ENCODE assay signal across 8 mouse cellular contexts in the genomic region with DNA sequence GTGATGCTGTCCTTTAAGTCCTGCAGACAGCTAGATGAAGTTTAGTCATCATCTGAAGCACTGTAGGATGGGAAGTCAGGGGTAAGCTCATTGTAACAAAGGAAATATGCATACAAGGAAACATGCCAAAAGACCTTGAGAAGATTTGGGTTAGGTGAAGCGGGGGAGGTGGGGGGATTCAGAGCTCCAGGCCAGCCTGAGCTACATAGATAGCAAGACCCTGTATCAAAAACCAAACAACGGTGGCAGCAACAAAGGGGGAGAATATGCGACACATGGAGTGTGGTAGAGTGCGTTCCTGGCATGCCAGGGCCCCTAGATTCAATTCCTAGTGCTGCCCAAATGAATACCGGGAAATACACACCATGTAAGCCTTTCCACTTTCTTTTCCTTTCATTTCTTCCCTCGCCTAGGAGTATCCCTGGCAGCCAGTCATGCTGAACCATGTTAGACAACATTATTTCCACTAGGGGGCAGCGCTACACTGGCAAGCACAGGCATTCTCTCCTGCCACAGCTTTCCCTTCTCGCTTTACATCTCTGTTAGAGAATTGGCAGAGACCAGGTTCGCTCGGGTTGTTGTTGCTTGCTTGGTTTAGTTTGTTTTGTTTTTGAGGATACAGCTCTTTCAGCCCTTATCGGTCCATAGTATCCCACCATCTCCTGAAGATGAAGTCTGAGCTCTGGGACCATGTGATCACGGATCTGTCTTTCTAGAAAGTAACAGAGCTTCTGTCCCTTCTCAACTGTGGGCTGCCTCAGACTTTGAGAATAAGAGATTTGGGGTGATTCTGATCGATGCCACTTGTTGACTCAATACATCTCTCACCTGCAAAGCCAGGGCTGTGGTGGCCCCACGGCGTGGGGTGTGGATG. TPM values are rescaled to one million over a fixed set of nuclear protein-coding genes. Genes with fewer than 3 reads are reported as not detected.
DNase-seq lines count a peak whose midpoint lies in the region; ATAC-seq and TF ChIP-seq lines count a peak whose summit lies in the region.

No protein-coding gene starts in this region.

- H3K27me3 ChIP-seq in E14TG2a.4 (ENCODE audit: insufficient read depth, low read length) = no peaks in the 10 kb centered on the region
- H3K27me3 ChIP-seq in heart, embryonic 11.5 days (ENCODE audit: control insufficient read depth, insufficient read depth, low read length) = no peaks in the 10 kb centered on the region
- H3K27me3 ChIP-seq in limb, embryonic 14.5 days (ENCODE audit: control insufficient read depth, insufficient read depth, low read length) = no peaks in the 10 kb centered on the region
- H3K27me3 ChIP-seq in midbrain, embryonic 13.5 days = no peaks in the 10 kb centered on the region
- no peaks in the 10 kb centered on the region for H3K27me3 ChIP-seq in stomach, embryonic 14.5 days (ENCODE audit: control insufficient read depth, insufficient read depth, low read length)

- H3K36me3 ChIP-seq in E14TG2a.4 (ENCODE audit: insufficient read depth, low read length) = no peaks in the 10 kb centered on the region
- no peaks in the 10 kb centered on the region for H3K36me3 ChIP-seq in heart, embryonic 11.5 days (ENCODE audit: control insufficient read depth, insufficient read depth, low read length)
- no peaks in the 10 kb centered on the region for H3K36me3 ChIP-seq in limb, embryonic 14.5 days (ENCODE audit: control insufficient read depth, insufficient read depth, low read length)
- no peaks in the 10 kb centered on the region for H3K36me3 ChIP-seq in midbrain, embryonic 13.5 days
- H3K36me3 ChIP-seq in stomach, embryonic 14.5 days (ENCODE audit: control insufficient read depth, insufficient read depth, low read length) = no peaks in the 10 kb centered on the region

- peak overlapping the region; percentile 23 for H3K4me2 ChIP-seq in heart, embryonic 11.5 days
- H3K4me2 ChIP-seq in limb, embryonic 14.5 days (replicated peaks; ENCODE audit: low read depth, low read length, severe bottlenecking) = peak overlapping the region; percentile 16; the same call in 1 of the 2 replicates
- H3K4me2 ChIP-seq in midbrain, embryonic 13.5 days (replicated peaks) = no peak overlapping the region
- no peak overlapping the region; the same call in 1 of the 2 replicates for H3K4me2 ChIP-seq in stomach, embryonic 14.5 days (replicated peaks; ENCODE audit: low read depth, low read length)

- DNase-seq in brain, adult 2 months (ENCODE audit: low read depth, low spot score) = peak; percentile 92
- peak; percentile 80 for DNase-seq in kidney, adult 9 months
- DNase-seq in limb, embryonic 14.5 days (ENCODE audit: low spot score) = peak; percentile 81

- H3K9ac ChIP-seq in heart, embryonic 11.5 days (ENCODE audit: low read depth, low read length) = no peak overlapping the region
- no peak overlapping the region for H3K9ac ChIP-seq in limb, embryonic 14.5 days (ENCODE audit: low read depth, low read length, severe bottlenecking)
- H3K9ac ChIP-seq in midbrain, embryonic 13.5 days (replicated peaks) = no peak overlapping the region
- H3K9ac ChIP-seq in stomach, embryonic 14.5 days (replicated peaks; ENCODE audit: low read depth, low read length) = no peak overlapping the region

- TF ChIP-seq POLR2A in embryonic fibroblast, embryonic 13.5 days (IDR thresholded peaks at IDR 0.05; ENCODE audit: low read depth, low read length) = no peak
- no peak for TF ChIP-seq POLR2A in limb, embryonic 14.5 days (IDR thresholded peaks at IDR 0.05; ENCODE audit: borderline replicate concordance, extremely low read depth, insufficient read depth, insufficient read length)

- 24% methylated on average over 15 of the region's 15 CpGs for WGBS in heart, embryonic 11.5 days (ENCODE audit: insufficient replicate concordance)
- 24% methylated on average over 15 of the region's 15 CpGs for WGBS in limb, embryonic 14.5 days
- 29% methylated on average over 15 of the region's 15 CpGs for WGBS in midbrain, embryonic 13.5 days
- 29% methylated on average over 15 of the region's 15 CpGs for WGBS in stomach, embryonic 14.5 days

- H3K9me3 ChIP-seq in E14TG2a.4 (ENCODE audit: low read length) = no peaks in the 10 kb centered on the region
- 0 out of 2 replicates have a peak, but pooled peaks cover 4% of the 10 kb centered on the region for H3K9me3 ChIP-seq in heart, embryonic 11.5 days (replicated peaks; ENCODE audit: control insufficient read depth, low read length)
- H3K9me3 ChIP-seq in limb, embryonic 14.5 days (ENCODE audit: control insufficient read depth, low read length) = no peaks in the 10 kb centered on the region
- 0 out of 2 replicates have a peak, but pooled peaks cover 2% of the 10 kb centered on the region for H3K9me3 ChIP-seq in midbrain, embryonic 13.5 days
- no peaks in the 10 kb centered on the region for H3K9me3 ChIP-seq in stomach, embryonic 14.5 days (ENCODE audit: control insufficient read depth, low read depth, low read length)

- H3K27ac ChIP-seq in embryonic fibroblast, embryonic 13.5 days (ENCODE audit: insufficient read depth, low read length) = peak overlapping the region; percentile 23; the same call in 1 of the 2 replicates
- no peak overlapping the region for H3K27ac ChIP-seq in heart, embryonic 11.5 days (ENCODE audit: low read depth, low read length)
- no peak overlapping the region for H3K27ac ChIP-seq in limb, embryonic 14.5 days (replicated peaks; ENCODE audit: low read depth, low read length)
- no peak overlapping the region for H3K27ac ChIP-seq in midbrain, embryonic 13.5 days
- H3K27ac ChIP-seq in stomach, embryonic 14.5 days (ENCODE audit: low read length) = no peak overlapping the region

- TF ChIP-seq CTCF in E14TG2a.4 (conservative IDR thresholded peaks at IDR 0.05; ENCODE audit: low read length) = peak; percentile 86
- TF ChIP-seq CTCF in embryonic fibroblast, embryonic 13.5 days (IDR thresholded peaks at IDR 0.05; ENCODE audit: borderline replicate concordance, insufficient read depth, low read length) = peak; percentile 81

- H3K4me1 ChIP-seq in E14TG2a.4 (replicated peaks; ENCODE audit: low read depth, low read length) = peaks cover 46% of the 10 kb centered on the region
- peaks cover 6% of the 10 kb centered on the region; the same call in 1 of the 2 replicates for H3K4me1 ChIP-seq in embryonic fibroblast, embryonic 13.5 days (ENCODE audit: control insufficient read depth, insufficient read depth, low read length)
- H3K4me1 ChIP-seq in heart, embryonic 11.5 days (ENCODE audit: control insufficient read depth, insufficient read depth, low read length) = no peaks in the 10 kb centered on the region
- H3K4me1 ChIP-seq in limb, embryonic 14.5 days (ENCODE audit: control insufficient read depth, insufficient read depth, low read length) = no peaks in the 10 kb centered on the region
- H3K4me1 ChIP-seq in midbrain, embryonic 13.5 days (replicated peaks) = peaks cover 9% of the 10 kb centered on the region; the same call in 1 of the 2 replicates
- H3K4me1 ChIP-seq in stomach, embryonic 14.5 days (ENCODE audit: control insufficient read depth, insufficient read depth, low read length) = peaks cover 3% of the 10 kb centered on the region; the same call in 1 of the 2 replicates

- no peak overlapping the region for H3K4me3 ChIP-seq in E14TG2a.4 (replicated peaks; ENCODE audit: low read length)
- no peak overlapping the region; the same call in 1 of the 2 replicates for H3K4me3 ChIP-seq in embryonic fibroblast, embryonic 13.5 days (ENCODE audit: insufficient read depth, low read length)
- H3K4me3 ChIP-seq in heart, embryonic 11.5 days (ENCODE audit: low read depth, low read length) = no peak overlapping the region
- no peak overlapping the region for H3K4me3 ChIP-seq in limb, embryonic 14.5 days (replicated peaks; ENCODE audit: low read length)
- no peak overlapping the region for H3K4me3 ChIP-seq in midbrain, embryonic 13.5 days (replicated peaks)
- H3K4me3 ChIP-seq in stomach, embryonic 14.5 days (ENCODE audit: low read depth, low read length) = no peak overlapping the region

- ATAC-seq in heart, embryonic 11.5 days (replicated peaks; ENCODE audit: insufficient number of reproducible peaks, low FRiP score, low TSS enrichment) = no peak
- ATAC-seq in limb, embryonic 14.5 days (ENCODE audit: low FRiP score, low read depth) = peak; percentile 83
- ATAC-seq in midbrain, embryonic 13.5 days = peak; percentile 72
- peak; percentile 66; the same call in 1 of the 2 replicates for ATAC-seq in stomach, embryonic 14.5 days (ENCODE audit: insufficient number of reproducible peaks, insufficient read depth, low FRiP score, low read depth)

RNA-seq across cellular contexts. Expression of gene Gars, which starts 20.9 kb away (rescaled TPM):
- polyA plus RNA-seq in embryonic fibroblast, embryonic 13.5 days (2011; ENCODE audit: insufficient read length, low read depth, missing spikeins) = 321 and 336 TPM in 2 replicates
- polyA plus RNA-seq in heart, embryonic 11.5 days (2014; fragmentation: Nextera tagmentation; extraction: Ambion mirVana) = 206 and 210 TPM in 2 replicates
- 67.5 and 81.9 TPM in 2 replicates for polyA plus RNA-seq in limb, embryonic 14.5 days (2012; rRNA removed)
- 133 and 136 TPM in 2 replicates for polyA plus RNA-seq in limb, embryonic 14.5 days (2014; fragmentation: Nextera tagmentation; extraction: Ambion mirVana)
- polyA plus RNA-seq in midbrain, embryonic 13.5 days (2015; fragmentation: Nextera tagmentation; extraction: Ambion mirVana) = 202 and 208 TPM in 2 replicates
- polyA plus RNA-seq in stomach, embryonic 14.5 days (2014; fragmentation: Nextera tagmentation; extraction: Ambion mirVana) = 123 and 138 TPM in 2 replicates

RNA-seq across cellular contexts. Expression of gene Ggct, which starts 24.2 kb away (rescaled TPM):
- polyA plus RNA-seq in embryonic fibroblast, embryonic 13.5 days (2011; ENCODE audit: insufficient read length, low read depth, missing spikeins) = 7.2 and 14.8 TPM in 2 replicates
- 6.0 and 6.3 TPM in 2 replicates for polyA plus RNA-seq in heart, embryonic 11.5 days (2014; fragmentation: Nextera tagmentation; extraction: Ambion mirVana)
- polyA plus RNA-seq in limb, embryonic 14.5 days (2012; rRNA removed) = 2.0 and 4.0 TPM in 2 replicates
- polyA plus RNA-seq in limb, embryonic 14.5 days (2014; fragmentation: Nextera tagmentation; extraction: Ambion mirVana) = 9.3 and 11.4 TPM in 2 replicates
- 9.4 and 11.8 TPM in 2 replicates for polyA plus RNA-seq in midbrain, embryonic 13.5 days (2015; fragmentation: Nextera tagmentation; extraction: Ambion mirVana)
- 7.9 and 10.1 TPM in 2 replicates for polyA plus RNA-seq in stomach, embryonic 14.5 days (2014; fragmentation: Nextera tagmentation; extraction: Ambion mirVana)

RNA-seq across cellular contexts. Expression of gene Nod1, which starts 44.5 kb away (rescaled TPM):
- 5.9 and 7.3 TPM in 2 replicates for polyA plus RNA-seq in embryonic fibroblast, embryonic 13.5 days (2011; ENCODE audit: insufficient read length, low read depth, missing spikeins)
- polyA plus RNA-seq in heart, embryonic 11.5 days (2014; fragmentation: Nextera tagmentation; extraction: Ambion mirVana) = 2.3 and 3.2 TPM in 2 replicates
- 13.1 and 15.9 TPM in 2 replicates for polyA plus RNA-seq in limb, embryonic 14.5 days (2012; rRNA removed)
- polyA plus RNA-seq in limb, embryonic 14.5 days (2014; fragmentation: Nextera tagmentation; extraction: Ambion mirVana) = 7.4 and 9.1 TPM in 2 replicates
- polyA plus RNA-seq in midbrain, embryonic 13.5 days (2015; fragmentation: Nextera tagmentation; extraction: Ambion mirVana) = 1.4 and 2.3 TPM in 2 replicates
- polyA plus RNA-seq in stomach, embryonic 14.5 days (2014; fragmentation: Nextera tagmentation; extraction: Ambion mirVana) = 5.6 and 5.9 TPM in 2 replicates

Comparison
In these comparisons a context has a peak if more than half of its experiments do, and no peak if none do; other contexts are left out.
1. H3K4me2 ChIP-seq: peak in heart, embryonic 11.5 days (single experiment) and limb, embryonic 14.5 days (single experiment); none in midbrain, embryonic 13.5 days (single experiment) and stomach, embryonic 14.5 days (single experiment).
2. Peak in every context shown above with its lines, with median percentiles within 50 percentile points of each other: DNase-seq.